Mouse (Mus musculus): Measurements from ENCODE around the gene Foxo3.

- TF ChIP-seq CTCF (IDR thresholded peaks at IDR 0.05; ENCODE audit: insufficient read depth, low read length) (no peak), POLR2A (IDR thresholded peaks at IDR 0.05; ENCODE audit: borderline replicate concordance, extremely low read depth, low read depth, low read length) (no peak)
Observed at GRCm38 (mm10) chr10:42293877-42294276, 17.3 kb upstream of the Foxo3 start.

All from lung, adult 2 months (tissue).